Mouse (Mus musculus) midbrain, embryonic 14.5 days (tissue): ENCODE data around the gene Tnfsf10. TPM values are rescaled to one million over a fixed set of nuclear protein-coding genes. Genes with fewer than 3 reads are reported as not detected.
"Not testable (repeated sequence)": the region's sequence is repeated elsewhere in the genome, so short reads cannot be mapped to it uniquely, and the experiment has no call there.

ENCODE experiments used
- ATAC-seq: fragments of 200-750 bp; cut with Nextera tagmentation; 2 replicates; pipeline ENCODE4 v1.8.0; 2017; ENCODE audit warnings: moderate number of reproducible peaks, moderate library complexity; ENCODE audit not compliant: low FRiP score, low TSS enrichment
- DNase-seq: peaks from one replicate; pipeline ENCODE4 v3.0.0-alpha.2; 2015
- H3K27ac ChIP-seq: fragments of 300-500 bp; sonication (generic); replicated peaks from 2 replicates; pipeline ENCODE4 v1.5.1; 2014; ENCODE audit warnings: mild to moderate bottlenecking, low read depth, low read length, moderate library complexity
- H3K27me3 ChIP-seq: fragments of 300-500 bp; sonication (generic); 2 replicates; pipeline ENCODE4 v1.6.1; 2014; ENCODE audit warnings: low read length, control low read depth, mixed read lengths; ENCODE audit not compliant: control insufficient read depth, insufficient read depth
- H3K36me3 ChIP-seq: fragments of 300-500 bp; sonication (generic); 2 replicates; pipeline ENCODE4 v1.6.1; 2014; ENCODE audit warnings: low read length, control low read depth; ENCODE audit not compliant: control insufficient read depth, insufficient read depth
- H3K4me1 ChIP-seq: fragments of 300-500 bp; sonication (generic); 2 replicates; pipeline ENCODE4 v1.6.1; 2014; ENCODE audit warnings: mild to moderate bottlenecking, antibody characterized with exemption, low read length, control low read depth; ENCODE audit not compliant: control insufficient read depth, insufficient read depth
- H3K4me2 ChIP-seq: fragments of 300-500 bp; sonication (generic); 2 replicates; pipeline ENCODE4 v1.6.1; 2014; ENCODE audit warnings: mild to moderate bottlenecking, low read length, moderate library complexity
- H3K4me3 ChIP-seq: fragments of 300-500 bp; sonication (generic); replicated peaks from 2 replicates; pipeline ENCODE4 v1.5.1; 2014; ENCODE audit warnings: low read depth, low read length
- H3K9ac ChIP-seq: fragments of 300-500 bp; sonication (generic); replicated peaks from 2 replicates; pipeline ENCODE4 v1.6.1; 2014; ENCODE audit warnings: mild to moderate bottlenecking, low read length, moderate library complexity
- H3K9me3 ChIP-seq: fragments of 300-500 bp; sonication (generic); 2 replicates; pipeline ENCODE4 v1.6.1; 2016; ENCODE audit warnings: low read length, control low read depth, mixed read lengths; ENCODE audit not compliant: control insufficient read depth
- WGBS: fragments of 180-500 bp; shearing (Covaris S2); extraction: QIAGEN DNeasy Blood & Tissue Kit; methylation state at CpG from one replicate; pipeline ENCODE4 v1.1.7; 2014; 5-methylcytosine and 5-hydroxymethylcytosine counted together
- polyA plus RNA-seq: library from polyadenylated mRNA; unstranded; fragments of >200 nt; fragmentation: Nextera tagmentation; extraction: Ambion mirVana; gene quantifications from 2 replicates; pipeline ENCODE4 v1.2.1, GENCODE M21; 2014

The Tnfsf10 gene
- polyA plus RNA-seq, 1 experiment from 2014 or later = 0.13 TPM

- H3K27ac ChIP-seq = peak overlapping the region; percentile 74
- WGBS = under 1% methylated on average over 27 of the region's 27 CpGs
These were observed 33.6 kb upstream of the Tnfsf10 start for GRCm38 (mm10) chr3:27283071-27283713.

DNA sequence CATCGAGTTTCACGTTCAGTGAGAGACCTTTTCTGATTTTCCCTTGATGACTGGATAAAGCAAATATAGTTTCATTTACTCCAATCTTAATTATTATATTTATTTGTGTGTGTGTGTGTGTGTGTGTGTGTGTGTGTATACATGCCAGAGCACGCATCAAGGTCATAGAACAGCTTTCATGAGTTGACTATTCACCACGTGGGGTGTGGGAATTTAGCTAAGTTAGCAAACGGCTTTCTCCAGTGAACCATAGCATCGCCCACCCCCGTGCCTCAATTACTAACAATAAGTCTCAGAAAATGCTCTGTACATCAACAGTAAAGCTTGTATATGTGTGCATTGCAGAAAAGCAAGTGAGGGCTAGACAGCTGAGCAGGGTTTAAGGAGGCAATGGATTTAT, 33.0 kb upstream of the Tnfsf10 start:
- no peak overlapping the region for H3K27ac ChIP-seq
- DNase-seq (peak; percentile 24), ATAC-seq (no peak)
- H3K27me3 ChIP-seq = no peaks in the 10 kb centered on the region
- peak overlapping the region; percentile 36 for H3K4me3 ChIP-seq
- H3K9ac ChIP-seq = no peak overlapping the region
- WGBS = 34% methylated on average over 7 of the region's 7 CpGs
- peak overlapping the region; percentile 75 for H3K4me2 ChIP-seq
- no peaks in the 10 kb centered on the region for H3K9me3 ChIP-seq
- no peaks in the 10 kb centered on the region; the same call in 1 of the 2 replicates for H3K4me1 ChIP-seq
- H3K36me3 ChIP-seq = no peaks in the 10 kb centered on the region

More at GRCm38 (mm10) chr3:27283071-27283713, 33.6 kb upstream of the Tnfsf10 start:
- peak overlapping the region; percentile 75 for H3K4me2 ChIP-seq
- no peaks in the 10 kb centered on the region for H3K9me3 ChIP-seq
- ATAC-seq = peak; percentile 73; the same call in 1 of the 2 replicates
- H3K36me3 ChIP-seq = no peaks in the 10 kb centered on the region
- H3K9ac ChIP-seq = peak overlapping the region; percentile 50
- H3K4me1 ChIP-seq = no peaks in the 10 kb centered on the region; the same call in 1 of the 2 replicates
- peak; percentile 75 for DNase-seq
- no peaks in the 10 kb centered on the region for H3K27me3 ChIP-seq
- H3K4me3 ChIP-seq = peak overlapping the region; percentile 36

DNA sequence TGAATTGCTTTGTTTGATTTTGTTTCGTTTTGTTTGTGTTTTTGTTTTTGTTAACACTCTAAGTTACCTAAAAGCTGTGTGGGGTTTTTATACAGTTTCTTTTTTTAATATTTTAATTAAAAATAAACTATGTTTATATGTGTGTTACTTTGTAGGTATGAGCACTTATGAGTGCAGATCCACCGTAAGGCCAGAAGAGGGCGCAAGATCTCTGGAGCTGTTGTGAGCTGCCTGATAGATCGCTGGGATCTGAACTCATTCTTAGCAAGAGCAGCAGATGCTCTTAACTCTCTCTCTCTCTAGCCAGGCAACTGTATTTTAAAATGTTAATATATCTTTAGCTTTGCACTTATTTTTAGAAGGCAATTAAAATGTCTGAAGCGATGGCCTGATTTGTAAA, 32.6 kb upstream of the Tnfsf10 start:
- Histone ChIP-seq H3K27me3 (no peaks in the 10 kb centered on the region), H3K27ac (no peak overlapping the region), H3K4me1 (no peaks in the 10 kb centered on the region; the same call in 1 of the 2 replicates), H3K9ac (no peak overlapping the region), H3K4me3 (no peak overlapping the region), H3K9me3 (no peaks in the 10 kb centered on the region), H3K4me2 (no peak overlapping the region), H3K36me3 (no peaks in the 10 kb centered on the region)
- no peak for ATAC-seq
- 92% methylated on average over 5 of the region's 5 CpGs for WGBS
- no peak for DNase-seq

DNA sequence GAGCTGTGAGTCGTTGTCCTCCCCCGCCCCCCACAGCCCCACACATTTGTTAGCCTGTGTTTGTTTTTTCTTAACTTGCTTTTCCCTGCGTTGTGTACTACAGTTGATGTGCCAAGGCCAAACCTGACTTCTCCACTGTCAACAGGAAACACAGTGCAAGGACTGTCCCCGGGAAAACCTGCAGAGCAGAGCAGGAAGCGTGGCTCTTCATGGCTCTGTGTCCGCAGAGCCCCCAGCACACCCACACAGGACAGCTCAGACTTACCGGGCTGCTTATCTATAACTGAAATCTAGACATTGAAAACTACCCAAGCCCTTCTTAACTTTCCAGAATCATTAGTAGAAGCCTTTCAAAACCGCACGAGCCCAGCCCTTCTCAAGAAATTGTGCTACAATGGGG, 31.8 kb upstream of the Tnfsf10 start:
- Histone ChIP-seq H3K4me2 (no peak overlapping the region), H3K27me3 (no peaks in the 10 kb centered on the region), H3K27ac (no peak overlapping the region), H3K4me1 (no peaks in the 10 kb centered on the region; the same call in 1 of the 2 replicates), H3K36me3 (no peaks in the 10 kb centered on the region), H3K9me3 (no peaks in the 10 kb centered on the region), H3K4me3 (no peak overlapping the region), H3K9ac (no peak overlapping the region)
- 86% methylated on average over 9 of the region's 9 CpGs for WGBS
- DNase-seq (no peak), ATAC-seq (no peak)

DNA sequence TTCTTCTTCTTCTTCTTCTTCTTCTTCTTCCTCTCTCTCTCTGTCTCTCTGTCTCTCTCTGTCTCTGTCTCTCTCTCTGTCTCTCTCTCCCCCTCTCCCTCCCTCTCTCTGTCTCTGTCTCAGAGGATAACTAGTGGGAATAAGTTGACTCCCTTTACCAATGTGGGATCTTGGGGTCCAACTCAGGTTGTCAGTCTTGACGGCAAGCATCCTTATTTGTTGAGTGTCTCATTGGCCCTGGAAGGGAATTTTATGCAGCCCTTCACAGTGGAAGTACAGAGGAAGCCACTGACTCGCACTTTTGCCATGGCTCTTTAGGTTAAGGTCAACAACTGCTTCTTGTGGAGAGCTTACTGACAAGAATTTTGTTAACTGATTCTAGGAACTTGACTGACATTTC, 28.5 kb upstream of the Tnfsf10 start:
- no peak overlapping the region for H3K9ac ChIP-seq
- H3K9me3 ChIP-seq = no peaks in the 10 kb centered on the region
- no peak for DNase-seq
- H3K27ac ChIP-seq = no peak overlapping the region
- H3K4me3 ChIP-seq = no peak overlapping the region
- no peaks in the 10 kb centered on the region for H3K27me3 ChIP-seq
- ATAC-seq = no peak
- H3K36me3 ChIP-seq = no peaks in the 10 kb centered on the region
- 83% methylated on average over 2 of the region's 2 CpGs for WGBS
- H3K4me1 ChIP-seq = no peaks in the 10 kb centered on the region
- H3K4me2 ChIP-seq = no peak overlapping the region

DNA sequence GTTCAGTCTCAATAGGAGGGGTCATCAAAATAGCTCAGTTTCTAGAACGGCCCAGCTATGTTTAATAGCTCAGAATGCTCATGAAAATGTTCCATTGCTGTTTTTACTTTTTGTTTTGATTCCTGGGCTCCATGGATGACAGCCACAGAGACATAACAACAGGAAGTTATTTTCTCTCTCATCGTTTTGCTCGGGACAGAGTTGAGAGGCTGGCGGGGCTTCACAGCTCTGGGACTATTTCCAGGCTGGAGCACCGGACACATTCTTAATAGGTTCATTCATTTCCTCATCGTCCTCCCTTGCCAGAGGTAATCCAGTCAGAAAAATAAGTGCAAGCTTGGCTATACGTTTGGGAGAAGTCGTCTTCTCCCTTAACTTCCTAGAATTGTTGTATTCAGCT, 27.9 kb upstream of the Tnfsf10 start:
- no peaks in the 10 kb centered on the region for H3K27me3 ChIP-seq
- H3K4me3 ChIP-seq = no peak overlapping the region
- H3K9me3 ChIP-seq = no peaks in the 10 kb centered on the region
- no peak for DNase-seq
- no peak overlapping the region for H3K27ac ChIP-seq
- H3K4me1 ChIP-seq = no peaks in the 10 kb centered on the region
- no peak overlapping the region for H3K4me2 ChIP-seq
- H3K9ac ChIP-seq = no peak overlapping the region
- H3K36me3 ChIP-seq = no peaks in the 10 kb centered on the region
- ATAC-seq = no peak
- 80% methylated on average over 8 of the region's 8 CpGs for WGBS

DNA sequence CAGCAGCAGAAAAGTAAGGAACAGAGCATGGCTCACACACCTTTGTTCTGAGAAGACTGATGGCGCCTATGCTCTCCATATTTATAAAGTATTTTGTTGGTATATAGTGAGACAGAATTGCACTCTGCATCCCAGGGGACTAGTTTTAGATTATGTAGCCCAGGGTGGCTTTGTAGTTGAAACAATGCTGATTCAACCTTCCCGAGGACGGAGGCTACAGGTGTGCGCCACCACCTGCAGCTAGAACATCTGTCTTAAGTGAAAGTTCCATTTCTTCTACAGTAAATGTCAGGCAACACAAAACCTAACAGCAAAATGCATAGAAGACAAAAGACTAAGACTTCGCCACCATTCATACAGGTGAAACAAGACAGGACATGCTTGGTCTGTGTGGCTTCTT, 26.5 kb upstream of the Tnfsf10 start:
- no peaks in the 10 kb centered on the region for H3K36me3 ChIP-seq

DNA sequence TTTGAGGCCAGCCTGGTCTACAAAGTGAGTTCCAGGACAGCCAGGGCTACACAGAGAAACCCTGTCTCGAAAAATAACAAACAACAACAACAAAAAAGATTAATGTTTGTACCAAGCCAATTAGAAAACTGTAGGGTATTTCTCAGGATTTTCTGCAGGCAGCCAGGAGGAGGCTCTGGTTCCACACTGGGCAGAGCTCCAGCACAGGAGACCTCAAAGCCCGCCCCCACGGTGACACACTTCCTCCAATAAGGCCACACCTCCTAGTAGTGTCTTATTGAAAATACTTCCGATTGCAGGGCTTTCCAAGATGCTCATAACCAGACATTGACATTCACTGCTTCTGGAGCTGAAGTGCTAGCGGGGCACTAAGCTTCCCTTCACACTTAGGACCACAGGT, 25.9 kb upstream of the Tnfsf10 start:
- not testable (repeated sequence) for DNase-seq, H3K4me2 ChIP-seq, H3K4me3 ChIP-seq, H3K4me1 ChIP-seq, H3K9ac ChIP-seq, H3K9me3 ChIP-seq, ATAC-seq, H3K36me3 ChIP-seq, H3K27me3 ChIP-seq, H3K27ac ChIP-seq
- 91% methylated on average over 5 of the region's 5 CpGs for WGBS

More for the DNA sequence above, 26.5 kb upstream of the Tnfsf10 start:
- Histone ChIP-seq H3K4me1 (no peaks in the 10 kb centered on the region), H3K4me3 (no peak overlapping the region), H3K27me3 (no peaks in the 10 kb centered on the region), H3K9me3 (no peaks in the 10 kb centered on the region), H3K27ac (no peak overlapping the region), H3K9ac (no peak overlapping the region), H3K4me2 (no peak overlapping the region)
- ATAC-seq (no peak), DNase-seq (no peak)
- WGBS = 86% methylated on average over 5 of the region's 5 CpGs

GRCm38 (mm10) chr3:27291411-27291810, 25.4 kb upstream of the Tnfsf10 start:
- not testable (repeated sequence) for H3K9ac ChIP-seq, H3K4me2 ChIP-seq, H3K9me3 ChIP-seq, H3K4me3 ChIP-seq, DNase-seq, ATAC-seq, H3K36me3 ChIP-seq, H3K4me1 ChIP-seq, H3K27me3 ChIP-seq, H3K27ac ChIP-seq
- WGBS = 98% methylated on average over 4 of the region's 4 CpGs
